Mouse (Mus musculus): ENCODE results near the gene 1700030K09Rik.

The 1700030K09Rik gene

GRCm38 (mm10) chr8:72504637-72505314, 61.1 kb downstream of the 1700030K09Rik start:
- no peak for DNase-seq (ENCODE audit: extremely low spot score, low spot score)

DNA sequence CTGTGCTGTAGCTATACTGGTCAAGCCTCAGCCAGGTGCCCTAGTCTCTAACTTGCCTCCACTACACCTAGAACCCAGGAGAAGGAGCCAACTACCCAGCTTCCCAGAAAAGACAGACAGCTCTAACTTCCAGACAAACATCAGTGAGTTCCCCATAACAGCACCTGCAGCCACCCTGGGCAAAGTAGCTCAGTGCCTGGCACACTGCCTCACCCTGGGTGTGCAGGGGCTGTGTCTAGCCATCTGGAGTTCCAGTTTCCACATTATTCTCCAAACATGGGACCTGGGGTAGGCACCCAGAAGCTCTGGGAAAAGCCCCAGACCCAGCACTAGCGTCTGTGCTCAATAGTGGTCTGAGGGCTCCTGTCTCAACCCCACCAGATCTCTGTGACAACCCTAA, 63.8 kb downstream of the 1700030K09Rik start:
- DNase-seq (ENCODE audit: extremely low spot score, low spot score), result no peak

Measured in neural tube, embryonic 10.5 days (tissue).